Mouse (Mus musculus): ENCODE measurements at regions not wholly inside any gene's neighbourhood (a gene's known extent, or its start where the extent isn't known, plus 50 kb on each side); places are given as distances from the start of the nearest gene placed in this dataset.

DNA sequence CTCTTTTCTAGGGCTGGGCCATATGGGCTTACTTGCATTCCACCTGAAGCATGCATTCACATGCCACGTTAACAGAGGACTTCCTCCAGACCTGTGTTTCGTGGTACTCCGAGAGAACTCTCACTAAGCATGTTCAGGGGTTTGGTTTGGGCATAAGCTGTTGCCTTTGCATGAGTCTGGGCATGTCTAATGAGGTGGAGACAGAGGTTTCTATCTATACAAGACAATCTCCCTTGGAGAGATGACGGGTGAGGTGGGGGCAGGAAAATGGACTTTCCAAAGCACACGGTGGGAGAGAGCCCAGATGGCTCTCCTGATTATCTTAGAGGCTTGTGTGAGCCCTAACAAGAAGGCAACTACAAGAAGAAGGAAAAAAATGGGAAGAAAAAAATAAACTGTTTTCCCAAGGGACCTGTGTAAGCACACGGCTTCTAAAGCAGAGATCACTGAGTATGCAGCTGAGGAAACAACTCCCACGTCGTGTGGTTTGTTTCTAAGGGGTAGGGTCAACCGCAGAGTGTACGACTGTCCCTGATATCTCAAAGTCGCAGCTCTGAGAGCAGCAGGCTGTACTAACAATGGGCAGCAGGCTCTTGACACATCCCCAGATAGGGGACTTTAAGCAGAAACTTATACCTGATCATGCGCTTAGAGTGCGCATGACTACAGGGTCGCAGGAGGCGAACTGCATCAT, 50.7 kb upstream of the Intu start:
- Histone ChIP-seq H3K9me3 (no peaks in the 10 kb centered on the region), H3K27ac (replicated peaks) (no peak overlapping the region), H3K4me1 (peaks cover 15% of the 10 kb centered on the region), H3K27me3 (replicated peaks; ENCODE audit: low read depth, poor library complexity, severe bottlenecking) (no peaks in the 10 kb centered on the region), H3K36me3 (replicated peaks) (no peaks in the 10 kb centered on the region), H3K4me3 (no peak overlapping the region)
- 76% methylated on average over 15 of the region's 15 CpGs for WGBS
- DNase-seq (ENCODE audit: low spot score), result no peak

Measured in embryonic facial prominence, embryonic 10.5 days (tissue).